Mouse (Mus musculus): ENCODE data around the gene Wdr61.

DNA sequence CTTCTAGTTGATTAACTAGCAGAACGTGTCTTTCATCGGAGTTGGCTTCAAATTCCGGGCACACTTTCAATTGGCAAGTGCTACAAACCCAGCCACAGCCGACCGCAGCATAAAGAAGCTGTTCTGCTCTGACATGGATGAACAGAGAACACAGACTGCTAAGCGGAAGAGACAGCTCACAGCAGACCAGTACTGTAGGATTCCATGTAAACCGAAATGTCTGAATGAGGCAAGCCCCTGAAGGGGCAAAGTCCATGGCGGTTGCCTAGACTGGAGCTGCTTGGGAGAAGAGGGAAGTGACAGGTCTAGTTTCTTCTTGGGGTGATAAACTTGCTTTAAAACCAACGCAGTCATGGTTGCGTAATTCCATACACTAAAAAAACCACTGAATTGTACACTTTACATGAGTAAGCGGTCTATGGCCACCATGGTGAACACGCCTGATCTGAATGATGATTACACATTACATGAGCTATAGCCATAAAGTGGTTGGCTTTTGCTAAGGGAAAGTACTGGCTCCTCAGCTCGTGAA lies 42.2 kb upstream of the Wdr61 start:
- no peak for TF ChIP-seq MAFK (IDR thresholded peaks at IDR 0.05; ENCODE audit: insufficient read depth, low read depth, low read length)
- TF ChIP-seq ZC3H11A (IDR thresholded peaks at IDR 0.05; ENCODE audit: borderline replicate concordance, low read depth, low read length): no peak

Measured in ES-E14 (cell line).